Mouse (Mus musculus) limb, embryonic 13.5 days (tissue): ENCODE results near the gene Cdc42. TPM values are rescaled to one million over a fixed set of nuclear protein-coding genes. Genes with fewer than 3 reads are reported as not detected.

Experiments
- ATAC-seq: fragments of 200-750 bp; cut with Nextera tagmentation; 2 replicates; pipeline ENCODE4 v1.8.0; 2017; ENCODE audit warnings: low read depth, moderate number of reproducible peaks, moderate TSS enrichment; ENCODE audit not compliant: low FRiP score
- H3K27ac ChIP-seq: fragments of 300-500 bp; sonication (generic); 2 replicates; pipeline ENCODE4 v1.5.1; 2015; ENCODE audit warnings: inconsistent platforms, mild to moderate bottlenecking, moderate library complexity
- H3K27me3 ChIP-seq: fragments of 300-500 bp; sonication (generic); 2 replicates; pipeline ENCODE4 v1.6.1; 2015; ENCODE audit warnings: mild to moderate bottlenecking, inconsistent platforms
- H3K36me3 ChIP-seq: fragments of 300-500 bp; sonication (generic); 2 replicates; pipeline ENCODE4 v1.6.1; 2015; ENCODE audit warnings: inconsistent platforms, mild to moderate bottlenecking, moderate library complexity
- H3K4me1 ChIP-seq: fragments of 300-500 bp; sonication (generic); 2 replicates; pipeline ENCODE4 v1.6.1; 2015; ENCODE audit warnings: inconsistent platforms
- H3K4me2 ChIP-seq: fragments of 300-500 bp; sonication (generic); replicated peaks from 2 replicates; pipeline ENCODE4 v1.6.1; 2015; ENCODE audit warnings: inconsistent platforms, mild to moderate bottlenecking, moderate library complexity
- H3K4me3 ChIP-seq: fragments of 300-500 bp; sonication (generic); 2 replicates; pipeline ENCODE4 v1.5.1; 2015; ENCODE audit warnings: moderate library complexity, mild to moderate bottlenecking, inconsistent platforms
- H3K9ac ChIP-seq: fragments of 300-500 bp; sonication (generic); 2 replicates; pipeline ENCODE4 v1.6.1; 2015; ENCODE audit warnings: mild to moderate bottlenecking, inconsistent platforms
- H3K9me3 ChIP-seq: fragments of 300-500 bp; sonication (generic); 2 replicates; pipeline ENCODE4 v1.6.1; 2016; ENCODE audit warnings: inconsistent platforms
- WGBS: fragments of 180-500 bp; shearing (Covaris S2); methylation state at CpG from one replicate; pipeline ENCODE4 v1.1.7; 2015; 5-methylcytosine and 5-hydroxymethylcytosine counted together
- polyA plus RNA-seq: library from polyadenylated mRNA; unstranded; fragments of >200 nt; fragmentation: Nextera tagmentation; extraction: Ambion mirVana; gene quantifications from 2 replicates; pipeline ENCODE4 v1.2.1, GENCODE M21; 2015

Cdc42 gene
- polyA plus RNA-seq, 1 experiment from 2014 or later: 758 TPM

DNA sequence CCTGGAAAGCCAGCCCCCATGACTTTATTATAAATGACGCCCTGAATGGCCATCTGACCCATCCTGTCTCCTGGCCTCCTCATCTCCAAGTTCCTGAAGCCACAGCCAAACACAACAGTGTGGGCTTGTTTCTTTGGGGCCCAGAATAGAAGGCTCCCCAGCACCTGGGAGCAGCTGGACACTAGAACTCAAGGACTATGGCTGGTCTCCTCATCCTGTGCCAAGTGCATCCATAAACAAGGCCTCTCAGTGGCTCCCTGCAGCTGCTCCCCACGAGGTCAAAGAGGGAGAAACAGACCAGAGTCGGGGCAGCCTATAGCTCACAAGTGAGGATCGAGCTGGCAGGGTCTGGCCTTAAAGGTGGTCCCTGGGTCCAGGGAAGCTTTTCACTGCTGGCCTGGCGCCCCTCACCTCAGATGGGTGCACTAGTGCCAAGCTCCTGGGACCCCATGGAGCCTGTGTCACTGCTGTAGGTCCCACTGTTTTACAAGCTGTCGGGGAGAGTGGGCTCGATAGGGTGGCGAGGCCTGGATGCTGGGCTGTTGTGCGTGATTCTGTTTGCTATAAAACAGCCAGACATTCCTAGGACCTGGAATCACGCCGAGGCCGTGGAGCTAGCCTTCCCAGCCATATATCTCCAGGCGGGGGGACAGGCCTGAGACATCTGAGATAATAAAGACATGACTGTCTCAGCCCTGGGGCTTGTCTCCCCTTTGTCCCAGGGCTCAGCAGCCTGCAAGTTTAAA, 51.5 kb downstream of the Cdc42 start:
- Histone ChIP-seq H3K27ac (0 out of 2 replicates have a peak overlapping the region, but pooled peaks have one; percentile 17), H3K36me3 (peaks cover 14% of the 10 kb centered on the region; the same call in 1 of the 2 replicates), H3K9me3 (no peaks in the 10 kb centered on the region), H3K4me2 (no peak overlapping the region), H3K4me1 (peaks cover 51% of the 10 kb centered on the region), H3K4me3 (no peak overlapping the region), H3K9ac (no peak overlapping the region), H3K27me3 (no peaks in the 10 kb centered on the region)
- WGBS: 37% methylated on average over 13 of the region's 13 CpGs
- no peak for ATAC-seq

- Histone ChIP-seq H3K27ac (no peak overlapping the region), H3K27me3 (no peaks in the 10 kb centered on the region), H3K9ac (no peak overlapping the region), H3K4me1 (peaks cover 51% of the 10 kb centered on the region), H3K4me3 (no peak overlapping the region), H3K4me2 (no peak overlapping the region), H3K9me3 (no peaks in the 10 kb centered on the region), H3K36me3 (peaks cover 5% of the 10 kb centered on the region; the same call in 1 of the 2 replicates)
- ATAC-seq: no peak
- WGBS: 89% methylated on average over 7 of the region's 7 CpGs
Measured at GRCm38 (mm10) chr4:137305066-137305465, 52.5 kb downstream of the Cdc42 start.

DNA sequence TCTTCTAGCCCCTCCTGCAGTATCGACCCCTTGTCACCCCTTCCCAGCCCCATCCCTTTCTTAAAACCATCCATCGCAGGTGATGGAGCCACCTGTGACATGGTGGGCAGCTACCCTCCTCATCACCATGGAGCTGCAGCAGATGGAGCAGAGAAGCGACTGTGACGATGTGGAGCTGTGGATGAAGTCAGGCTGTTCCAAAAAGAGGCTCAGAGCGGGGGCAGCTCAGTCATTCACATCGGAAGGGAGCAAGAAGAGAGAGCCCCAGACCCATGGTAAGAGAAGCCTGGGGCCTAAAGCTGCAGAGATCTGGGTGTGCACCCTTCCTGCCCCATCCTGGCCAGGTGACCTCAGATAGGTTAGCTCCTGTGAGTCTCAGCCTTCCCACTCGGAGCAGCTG, 53.4 kb downstream of the Cdc42 start:
- 88% methylated on average over 7 of the region's 7 CpGs for WGBS
- Histone ChIP-seq H3K4me1 (peaks cover 51% of the 10 kb centered on the region), H3K27me3 (no peaks in the 10 kb centered on the region), H3K9ac (no peak overlapping the region), H3K27ac (no peak overlapping the region), H3K36me3 (peaks cover 5% of the 10 kb centered on the region; the same call in 1 of the 2 replicates), H3K4me3 (no peak overlapping the region), H3K4me2 (no peak overlapping the region), H3K9me3 (no peaks in the 10 kb centered on the region)
- ATAC-seq: no peak

- no peak overlapping the region for H3K4me3 ChIP-seq
- ATAC-seq: peak; percentile 63
- peaks cover 10% of the 10 kb centered on the region; the same call in 1 of the 2 replicates for H3K36me3 ChIP-seq
- H3K9ac ChIP-seq: no peak overlapping the region
- H3K9me3 ChIP-seq: no peaks in the 10 kb centered on the region
- no peaks in the 10 kb centered on the region for H3K27me3 ChIP-seq
- WGBS: 52% methylated on average over 16 of the region's 16 CpGs
- H3K27ac ChIP-seq: peak overlapping the region; percentile 22; the same call in 1 of the 2 replicates
- peaks cover 36% of the 10 kb centered on the region for H3K4me1 ChIP-seq
- no peak overlapping the region for H3K4me2 ChIP-seq
Measured at GRCm38 (mm10) chr4:137301635-137302034, 55.9 kb downstream of the Cdc42 start.

DNA sequence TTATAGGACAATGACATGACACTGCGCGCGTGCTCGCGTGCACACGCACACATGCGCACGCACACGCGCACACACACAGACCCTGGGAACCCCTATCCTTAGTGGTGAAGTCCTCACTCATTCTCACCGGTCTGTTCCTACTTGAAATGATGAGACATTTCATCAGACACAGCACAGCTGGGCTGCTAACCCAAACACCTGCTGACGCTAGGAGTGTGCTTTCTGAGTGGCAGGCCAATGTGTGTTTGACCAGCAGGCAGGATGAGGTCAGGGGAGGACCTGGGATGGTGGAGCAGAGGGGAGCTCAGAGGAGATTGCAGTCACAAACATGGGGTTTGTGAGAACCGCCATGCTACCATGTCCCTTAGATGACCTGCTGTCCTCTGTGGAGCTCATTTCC, 57.3 kb downstream of the Cdc42 start:
- H3K9me3 ChIP-seq: no peaks in the 10 kb centered on the region
- H3K27me3 ChIP-seq: no peaks in the 10 kb centered on the region
- H3K27ac ChIP-seq: no peak overlapping the region
- H3K4me1 ChIP-seq: peaks cover 24% of the 10 kb centered on the region
- H3K4me3 ChIP-seq: no peak overlapping the region
- H3K4me2 ChIP-seq: no peak overlapping the region
- H3K9ac ChIP-seq: no peak overlapping the region
- peaks cover 23% of the 10 kb centered on the region for H3K36me3 ChIP-seq
- WGBS: 92% methylated on average over 13 of the region's 13 CpGs
- ATAC-seq: no peak

DNA sequence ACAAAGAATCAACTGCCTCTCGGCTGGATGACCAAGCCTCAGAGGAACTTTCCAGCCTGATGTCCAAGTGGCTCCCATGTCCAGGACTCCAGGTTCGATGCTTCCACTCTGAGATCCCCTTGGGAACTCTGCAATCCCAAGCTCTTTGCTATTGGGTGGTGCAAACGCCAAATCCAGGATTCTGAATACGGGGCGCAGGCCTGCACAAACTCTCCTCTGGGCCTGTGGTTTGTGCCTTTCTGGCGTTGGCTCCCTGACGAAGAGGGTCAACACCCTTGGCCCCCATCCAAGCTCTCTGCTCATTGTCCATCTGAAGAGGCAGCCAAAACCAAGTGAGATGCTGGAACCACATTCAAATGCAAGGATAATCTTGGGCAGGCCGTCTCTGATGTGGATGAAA, 59.1 kb downstream of the Cdc42 start:
- H3K4me3 ChIP-seq: no peak overlapping the region
- ATAC-seq: no peak
- peaks cover 20% of the 10 kb centered on the region for H3K36me3 ChIP-seq
- H3K4me2 ChIP-seq: no peak overlapping the region
- no peaks in the 10 kb centered on the region for H3K9me3 ChIP-seq
- no peak overlapping the region for H3K9ac ChIP-seq
- peaks cover 26% of the 10 kb centered on the region for H3K4me1 ChIP-seq
- WGBS: 85% methylated on average over 8 of the region's 8 CpGs
- H3K27me3 ChIP-seq: no peaks in the 10 kb centered on the region
- no peak overlapping the region for H3K27ac ChIP-seq

DNA sequence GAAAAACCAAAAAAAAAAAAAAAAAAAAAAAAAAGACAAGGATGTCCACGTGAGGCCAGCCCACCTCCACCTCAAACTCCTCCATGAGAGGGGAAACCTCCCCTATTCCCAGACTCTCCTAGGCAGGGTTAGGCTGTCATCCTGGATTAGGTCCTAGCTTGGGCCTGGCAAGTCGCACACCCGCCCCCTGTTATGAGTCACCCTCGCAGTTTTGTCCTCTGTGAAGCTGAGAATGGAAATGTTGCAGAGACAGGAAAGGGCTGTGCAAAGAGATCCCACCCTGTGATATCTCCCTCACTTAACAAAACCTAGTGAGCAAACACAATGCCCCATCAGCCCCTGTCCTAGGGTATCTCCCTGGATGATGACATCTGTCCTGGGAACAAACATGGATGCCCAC, 59.9 kb downstream of the Cdc42 start:
- no peak overlapping the region for H3K4me2 ChIP-seq
- no peak overlapping the region for H3K4me3 ChIP-seq
- no peaks in the 10 kb centered on the region for H3K9me3 ChIP-seq
- H3K36me3 ChIP-seq: peaks cover 20% of the 10 kb centered on the region
- H3K27me3 ChIP-seq: no peaks in the 10 kb centered on the region
- H3K9ac ChIP-seq: no peak overlapping the region
- peaks cover 20% of the 10 kb centered on the region for H3K4me1 ChIP-seq
- H3K27ac ChIP-seq: no peak overlapping the region
- 84% methylated on average over 4 of the region's 4 CpGs for WGBS
- ATAC-seq: no peak

DNA sequence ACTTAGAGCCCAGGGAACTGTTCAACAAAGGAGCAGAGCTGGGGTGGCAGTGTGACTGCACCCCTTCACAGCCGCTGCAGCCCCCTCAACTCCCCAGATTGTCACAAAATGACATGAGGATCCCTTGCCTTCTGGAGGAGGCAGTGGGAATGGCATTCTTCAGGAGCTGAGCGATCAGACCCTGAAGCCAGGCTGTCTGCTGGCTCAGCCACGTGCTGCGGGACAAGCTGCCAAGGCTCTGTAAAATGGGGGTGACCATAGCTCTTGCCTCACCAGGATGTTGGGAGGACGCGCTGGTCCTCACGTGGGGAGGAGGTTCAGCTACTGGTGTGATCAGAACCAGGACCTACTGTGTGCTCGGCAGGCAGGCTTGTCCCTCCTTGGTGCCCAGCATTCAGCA, 62.6 kb downstream of the Cdc42 start:
- 87% methylated on average over 8 of the region's 8 CpGs for WGBS
- ATAC-seq: no peak
- Histone ChIP-seq H3K4me1 (0 out of 2 replicates have a peak, but pooled peaks cover 8% of the 10 kb centered on the region), H3K4me2 (no peak overlapping the region), H3K9ac (no peak overlapping the region), H3K36me3 (peaks cover 20% of the 10 kb centered on the region), H3K27ac (no peak overlapping the region), H3K4me3 (no peak overlapping the region), H3K27me3 (no peaks in the 10 kb centered on the region), H3K9me3 (no peaks in the 10 kb centered on the region)

- Histone ChIP-seq H3K4me3 (no peak overlapping the region), H3K4me1 (0 out of 2 replicates have a peak, but pooled peaks cover 8% of the 10 kb centered on the region), H3K27me3 (no peaks in the 10 kb centered on the region), H3K27ac (no peak overlapping the region), H3K4me2 (no peak overlapping the region), H3K9ac (no peak overlapping the region), H3K36me3 (peaks cover 20% of the 10 kb centered on the region), H3K9me3 (no peaks in the 10 kb centered on the region)
- WGBS: 70% methylated on average over 5 of the region's 5 CpGs
- ATAC-seq: no peak
Measured at GRCm38 (mm10) chr4:137294474-137294873, 63.0 kb downstream of the Cdc42 start.

- ATAC-seq: no peak
- H3K9me3 ChIP-seq: no peaks in the 10 kb centered on the region
- H3K36me3 ChIP-seq: peaks cover 20% of the 10 kb centered on the region
- H3K4me2 ChIP-seq: no peak overlapping the region
- no peak overlapping the region for H3K27ac ChIP-seq
- H3K27me3 ChIP-seq: no peaks in the 10 kb centered on the region
- WGBS: 79% methylated on average over 7 of the region's 7 CpGs
- H3K4me3 ChIP-seq: no peak overlapping the region
- H3K9ac ChIP-seq: no peak overlapping the region
- H3K4me1 ChIP-seq: 0 out of 2 replicates have a peak, but pooled peaks cover 8% of the 10 kb centered on the region
Measured at GRCm38 (mm10) chr4:137294032-137294431, 63.5 kb downstream of the Cdc42 start.

DNA sequence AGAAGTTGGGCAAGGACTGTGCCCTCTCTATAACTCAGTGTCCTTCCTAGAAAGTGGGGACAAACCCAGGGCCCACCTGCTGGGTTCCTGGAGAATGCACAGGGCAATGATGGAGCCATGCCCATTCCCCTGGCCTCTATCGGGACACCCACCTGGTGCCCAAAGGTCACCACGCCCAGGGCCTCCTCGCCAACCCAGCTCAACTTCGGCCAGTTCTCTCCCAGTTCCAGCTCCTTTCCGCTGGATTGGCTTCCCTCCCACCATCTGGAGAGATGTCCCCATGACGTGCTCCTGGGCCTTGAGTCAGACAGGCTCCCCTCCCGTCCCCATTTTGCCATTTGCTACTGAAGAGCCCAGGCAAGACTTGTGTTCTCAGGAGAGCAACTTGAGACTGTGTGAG, 64.9 kb downstream of the Cdc42 start:
- H3K27ac ChIP-seq: no peak overlapping the region
- 0 out of 2 replicates have a peak, but pooled peaks cover 8% of the 10 kb centered on the region for H3K4me1 ChIP-seq
- H3K4me2 ChIP-seq: no peak overlapping the region
- H3K27me3 ChIP-seq: no peaks in the 10 kb centered on the region
- ATAC-seq: no peak
- H3K9ac ChIP-seq: no peak overlapping the region
- peaks cover 15% of the 10 kb centered on the region for H3K36me3 ChIP-seq
- H3K9me3 ChIP-seq: no peaks in the 10 kb centered on the region
- no peak overlapping the region for H3K4me3 ChIP-seq
- WGBS: 80% methylated on average over 7 of the region's 7 CpGs

DNA sequence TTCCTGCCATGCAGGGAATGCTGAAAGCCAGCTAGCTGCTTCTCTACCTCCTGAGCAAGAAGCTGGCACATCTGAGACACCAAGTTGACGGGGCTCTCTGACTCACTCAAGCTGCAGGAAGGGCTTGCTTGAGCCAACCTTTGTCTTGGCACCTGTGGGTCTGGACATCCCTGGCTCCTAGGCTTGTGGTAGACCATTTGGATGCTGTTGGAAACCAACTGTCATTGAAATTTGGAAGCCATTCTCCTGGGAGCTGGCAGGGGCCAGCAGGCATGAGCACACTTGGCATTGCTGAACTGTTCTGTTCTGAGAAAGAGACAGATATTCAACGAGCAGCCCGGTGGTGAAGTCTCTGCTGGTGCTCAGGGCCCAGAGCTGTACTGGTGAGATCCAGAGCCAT, 67.3 kb downstream of the Cdc42 start:
- ATAC-seq: no peak
- H3K27ac ChIP-seq: no peak overlapping the region
- no peak overlapping the region for H3K9ac ChIP-seq

GRCm38 (mm10) chr4:137289701-137290100, 67.8 kb downstream of the Cdc42 start:
- no peak for ATAC-seq
- H3K4me3 ChIP-seq: no peak overlapping the region
- H3K9ac ChIP-seq: no peak overlapping the region
- H3K27me3 ChIP-seq: peaks cover 6% of the 10 kb centered on the region
- H3K9me3 ChIP-seq: no peaks in the 10 kb centered on the region
- H3K36me3 ChIP-seq: no peaks in the 10 kb centered on the region
- no peak overlapping the region for H3K27ac ChIP-seq
- H3K4me2 ChIP-seq: no peak overlapping the region
- 87% methylated on average over 6 of the region's 6 CpGs for WGBS
- H3K4me1 ChIP-seq: peaks cover 18% of the 10 kb centered on the region

More for the DNA sequence above, 67.3 kb downstream of the Cdc42 start:
- peaks cover 2% of the 10 kb centered on the region; the same call in 1 of the 2 replicates for H3K36me3 ChIP-seq
- no peak overlapping the region for H3K4me2 ChIP-seq
- H3K9me3 ChIP-seq: no peaks in the 10 kb centered on the region
- 0 out of 2 replicates have a peak, but pooled peaks cover 3% of the 10 kb centered on the region for H3K27me3 ChIP-seq
- H3K4me3 ChIP-seq: no peak overlapping the region
- peaks cover 18% of the 10 kb centered on the region for H3K4me1 ChIP-seq
- 81% methylated on average over 3 of the region's 3 CpGs for WGBS
